Mouse (Mus musculus): ENCODE data around the gene Nt5m. TPM values are rescaled to one million over a fixed set of nuclear protein-coding genes. Genes with fewer than 3 reads are reported as not detected.
A peak's percentile ranks its signal among the peaks of the same experiment; 100 is the strongest.

The Nt5m gene
- total and polyA plus RNA-seq, 3 experiments = 11.7 to 19.3 (median 14.0) TPM

DNA sequence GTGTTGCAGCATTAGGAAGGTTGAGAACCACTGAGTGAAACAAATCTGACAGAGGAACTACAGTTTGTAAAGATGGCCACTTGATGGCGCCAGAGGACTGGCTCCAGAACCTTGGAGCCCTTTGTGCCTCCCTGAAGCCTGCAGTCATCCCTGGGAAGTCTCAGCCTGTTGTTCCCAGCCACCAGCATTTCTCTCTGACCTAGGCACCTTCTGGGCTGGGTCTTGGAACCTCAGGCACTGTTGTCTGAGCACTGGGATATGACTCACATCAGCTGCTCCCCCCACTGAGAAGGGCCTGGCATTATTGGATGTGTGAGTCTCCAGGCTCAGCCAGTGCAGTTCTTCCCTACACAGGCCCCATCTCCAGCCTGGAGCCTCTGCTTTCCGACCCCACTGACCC, 40.8 kb downstream of the Nt5m start:
- DNase-seq (ENCODE audit: low spot score) = peak; percentile 56
- H3K4me1 ChIP-seq (ENCODE audit: insufficient read depth, low read depth, low read length) = peaks cover 6% of the 10 kb centered on the region; the same call in 1 of the 2 replicates
- peaks cover 10% of the 10 kb centered on the region for H3K27me3 ChIP-seq (ENCODE audit: insufficient read depth, low read length)
- no peak for ATAC-seq (ENCODE audit: extremely low read depth, insufficient number of reproducible peaks, low FRiP score, poor library complexity, severe bottlenecking)
- TF ChIP-seq POLR2AphosphoS5 (IDR thresholded peaks at IDR 0.05; ENCODE audit: insufficient replicate concordance, low read depth, low read length) = no peak
- no peak for TF ChIP-seq TAL1 (conservative IDR thresholded peaks at IDR 0.05; ENCODE audit: low read depth, low read length)
- no peak for TF ChIP-seq GATA1 (IDR thresholded peaks at IDR 0.05; ENCODE audit: borderline replicate concordance, low read length)
- TF ChIP-seq CTCF (IDR thresholded peaks at IDR 0.05; ENCODE audit: low read depth, low read length) = peak; percentile 73
- no peak for TF ChIP-seq GATA2 (IDR thresholded peaks at IDR 0.05; ENCODE audit: borderline replicate concordance, low read depth, low read length)
- H3K4me3 ChIP-seq (ENCODE audit: low read depth, low read length) = no peak overlapping the region
- peaks cover 42% of the 10 kb centered on the region for H3K36me3 ChIP-seq (replicated peaks)
- no peaks in the 10 kb centered on the region for H3K9me3 ChIP-seq (replicated peaks)

DNA sequence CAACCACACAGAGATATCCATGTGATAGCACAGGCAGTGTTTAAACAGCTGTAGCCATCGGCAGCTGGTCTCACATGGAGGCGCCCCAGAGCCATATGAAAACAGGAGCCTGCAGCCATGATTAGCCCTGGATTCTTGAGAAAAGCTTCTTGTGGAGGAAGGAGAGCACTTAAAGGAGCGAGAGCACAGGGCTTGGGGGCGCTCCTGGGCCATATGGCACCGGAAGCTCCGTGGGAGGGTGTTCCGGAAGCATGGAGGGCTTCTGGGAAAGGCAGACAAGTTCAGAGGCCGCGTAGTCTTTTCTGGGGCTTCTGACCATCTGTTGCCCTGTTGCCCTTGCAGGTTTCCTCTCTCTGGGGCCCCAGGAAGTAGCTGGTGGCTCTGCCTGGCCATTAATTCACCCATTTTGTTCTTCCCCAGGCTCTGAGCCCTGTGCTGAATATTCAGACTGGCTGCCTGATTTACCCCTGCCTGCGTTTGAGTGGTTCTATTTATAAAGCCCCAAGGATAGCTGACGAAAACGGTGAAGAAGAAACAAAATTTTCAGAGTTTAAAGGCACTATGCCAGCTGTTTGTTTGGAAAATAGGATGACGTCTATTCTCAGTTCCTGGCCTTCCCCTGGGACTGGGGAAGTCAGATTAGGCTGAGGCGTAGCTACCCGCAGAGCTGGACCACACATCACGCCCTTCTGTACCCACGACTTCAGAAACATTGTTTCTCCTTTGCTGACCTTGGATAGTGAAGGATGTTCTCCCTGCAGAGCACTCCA, 46.2 kb downstream of the Nt5m start:
- DNase-seq (ENCODE audit: low spot score) = no peak

DNA sequence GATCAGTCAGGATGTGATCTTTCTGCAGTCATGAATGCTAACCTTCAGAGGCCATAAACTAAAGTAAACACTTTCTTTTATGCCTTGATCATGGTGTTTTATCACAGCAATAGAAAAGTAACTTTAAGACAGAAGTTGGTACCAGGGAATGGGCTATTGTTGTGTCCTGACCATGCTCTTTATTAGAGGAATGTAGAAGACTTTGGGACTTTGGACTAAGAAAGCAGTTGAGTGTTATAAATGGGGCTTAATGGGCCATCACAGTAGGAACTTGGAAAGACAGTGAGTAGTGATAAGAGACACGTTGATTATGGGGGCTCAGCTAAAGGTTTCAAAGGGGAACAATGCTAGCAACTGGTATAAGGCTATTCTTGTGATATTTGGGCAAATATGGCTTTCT, 47.7 kb downstream of the Nt5m start:
- Histone ChIP-seq H3K9me3 (replicated peaks) (peaks cover 8% of the 10 kb centered on the region), H3K4me3 (ENCODE audit: low read depth, low read length) (no peak overlapping the region), H3K27me3 (ENCODE audit: insufficient read depth, low read length) (peaks cover 22% of the 10 kb centered on the region), H3K4me1 (ENCODE audit: insufficient read depth, low read depth, low read length) (peaks cover 2% of the 10 kb centered on the region; the same call in 1 of the 2 replicates), H3K36me3 (replicated peaks) (no peaks in the 10 kb centered on the region)
- DNase-seq (ENCODE audit: low spot score) = no peak
- no peak for ATAC-seq (ENCODE audit: extremely low read depth, insufficient number of reproducible peaks, low FRiP score, poor library complexity, severe bottlenecking)
- TF ChIP-seq POLR2AphosphoS5 (IDR thresholded peaks at IDR 0.05; ENCODE audit: insufficient replicate concordance, low read depth, low read length) = no peak
- no peak for TF ChIP-seq GATA1 (IDR thresholded peaks at IDR 0.05; ENCODE audit: borderline replicate concordance, low read length)
- no peak for TF ChIP-seq GATA2 (IDR thresholded peaks at IDR 0.05; ENCODE audit: borderline replicate concordance, low read depth, low read length)
- no peak for TF ChIP-seq CTCF (IDR thresholded peaks at IDR 0.05; ENCODE audit: low read depth, low read length)
- TF ChIP-seq TAL1 (conservative IDR thresholded peaks at IDR 0.05; ENCODE audit: low read depth, low read length) = no peak

More for the DNA sequence above, 46.2 kb downstream of the Nt5m start:
- Histone ChIP-seq H3K4me1 (ENCODE audit: insufficient read depth, low read depth, low read length) (peaks cover 6% of the 10 kb centered on the region; the same call in 1 of the 2 replicates), H3K9me3 (replicated peaks) (peaks cover 8% of the 10 kb centered on the region), H3K4me3 (ENCODE audit: low read depth, low read length) (no peak overlapping the region), H3K27me3 (ENCODE audit: insufficient read depth, low read length) (peaks cover 19% of the 10 kb centered on the region), H3K36me3 (replicated peaks) (no peaks in the 10 kb centered on the region)
- ATAC-seq (ENCODE audit: extremely low read depth, insufficient number of reproducible peaks, low FRiP score, poor library complexity, severe bottlenecking) = no peak
- TF ChIP-seq GATA2 (IDR thresholded peaks at IDR 0.05; ENCODE audit: borderline replicate concordance, low read depth, low read length) (no peak), GATA1 (IDR thresholded peaks at IDR 0.05; ENCODE audit: borderline replicate concordance, low read length) (no peak)

DNA sequence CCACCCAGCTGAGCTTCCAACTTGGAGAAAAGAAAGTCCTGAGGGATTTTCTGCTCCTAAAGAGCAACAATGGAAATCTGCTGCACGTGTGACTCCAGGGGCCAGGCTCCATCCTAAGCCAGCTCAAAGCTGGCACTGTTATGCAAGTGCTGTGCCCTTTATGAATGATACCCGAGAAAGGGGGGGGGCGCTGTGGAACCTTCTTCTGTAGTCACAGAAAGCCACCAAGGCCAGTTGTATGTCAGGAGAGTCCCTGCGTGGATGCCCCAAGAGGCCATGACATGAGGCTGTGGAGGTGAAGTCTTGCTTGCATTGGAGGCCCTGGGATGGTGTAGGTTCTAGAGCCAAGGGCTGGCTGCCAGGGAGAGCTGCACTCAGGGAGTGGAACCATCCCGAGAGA, 48.9 kb downstream of the Nt5m start:
- DNase-seq (ENCODE audit: low spot score) (no peak), ATAC-seq (ENCODE audit: extremely low read depth, insufficient number of reproducible peaks, low FRiP score, poor library complexity, severe bottlenecking) (no peak)
- TF ChIP-seq GATA1 (IDR thresholded peaks at IDR 0.05; ENCODE audit: borderline replicate concordance, low read length) (no peak), POLR2AphosphoS5 (IDR thresholded peaks at IDR 0.05; ENCODE audit: insufficient replicate concordance, low read depth, low read length) (no peak), TAL1 (conservative IDR thresholded peaks at IDR 0.05; ENCODE audit: low read depth, low read length) (no peak), GATA2 (IDR thresholded peaks at IDR 0.05; ENCODE audit: borderline replicate concordance, low read depth, low read length) (no peak), CTCF (IDR thresholded peaks at IDR 0.05; ENCODE audit: low read depth, low read length) (no peak)
- Histone ChIP-seq H3K4me3 (ENCODE audit: low read depth, low read length) (no peak overlapping the region), H3K27me3 (ENCODE audit: insufficient read depth, low read length) (peaks cover 27% of the 10 kb centered on the region), H3K9me3 (replicated peaks) (peaks cover 8% of the 10 kb centered on the region), H3K36me3 (replicated peaks) (no peaks in the 10 kb centered on the region), H3K4me1 (ENCODE audit: insufficient read depth, low read depth, low read length) (peaks cover 2% of the 10 kb centered on the region; the same call in 1 of the 2 replicates)

DNA sequence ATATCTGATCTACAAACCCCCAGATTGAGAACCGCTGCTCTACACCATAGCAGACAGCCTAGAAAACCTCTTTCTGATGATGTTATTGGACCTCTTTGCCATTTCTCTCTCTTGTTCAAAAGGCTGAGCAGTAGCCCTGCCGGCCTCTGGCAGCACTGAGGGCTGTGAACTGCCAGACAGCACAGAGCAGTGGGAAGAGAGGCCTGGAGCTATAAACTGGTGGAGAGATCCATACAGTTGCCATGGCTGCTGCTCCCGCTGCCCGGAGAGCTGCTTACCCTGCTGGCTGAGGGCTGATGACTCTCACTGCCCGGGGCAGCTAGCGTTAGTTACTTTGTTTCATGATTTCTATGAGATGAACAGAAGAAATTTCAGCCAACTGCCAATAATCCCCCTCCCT, 52.6 kb downstream of the Nt5m start:
- H3K27me3 ChIP-seq (ENCODE audit: insufficient read depth, low read length) = peaks cover 37% of the 10 kb centered on the region
- ATAC-seq (ENCODE audit: extremely low read depth, insufficient number of reproducible peaks, low FRiP score, poor library complexity, severe bottlenecking) (no peak), DNase-seq (ENCODE audit: low spot score) (no peak)
- H3K4me3 ChIP-seq (ENCODE audit: low read depth, low read length) = no peak overlapping the region
- peaks cover 29% of the 10 kb centered on the region for H3K4me1 ChIP-seq (ENCODE audit: insufficient read depth, low read depth, low read length)
- H3K36me3 ChIP-seq (replicated peaks) = no peaks in the 10 kb centered on the region
- TF ChIP-seq GATA2 (IDR thresholded peaks at IDR 0.05; ENCODE audit: borderline replicate concordance, low read depth, low read length) (no peak), GATA1 (IDR thresholded peaks at IDR 0.05; ENCODE audit: borderline replicate concordance, low read length) (no peak), TAL1 (conservative IDR thresholded peaks at IDR 0.05; ENCODE audit: low read depth, low read length) (no peak), CTCF (IDR thresholded peaks at IDR 0.05; ENCODE audit: low read depth, low read length) (no peak), POLR2AphosphoS5 (IDR thresholded peaks at IDR 0.05; ENCODE audit: insufficient replicate concordance, low read depth, low read length) (no peak)
- no peaks in the 10 kb centered on the region; the same call in 1 of the 2 replicates for H3K9me3 ChIP-seq (replicated peaks)

DNA sequence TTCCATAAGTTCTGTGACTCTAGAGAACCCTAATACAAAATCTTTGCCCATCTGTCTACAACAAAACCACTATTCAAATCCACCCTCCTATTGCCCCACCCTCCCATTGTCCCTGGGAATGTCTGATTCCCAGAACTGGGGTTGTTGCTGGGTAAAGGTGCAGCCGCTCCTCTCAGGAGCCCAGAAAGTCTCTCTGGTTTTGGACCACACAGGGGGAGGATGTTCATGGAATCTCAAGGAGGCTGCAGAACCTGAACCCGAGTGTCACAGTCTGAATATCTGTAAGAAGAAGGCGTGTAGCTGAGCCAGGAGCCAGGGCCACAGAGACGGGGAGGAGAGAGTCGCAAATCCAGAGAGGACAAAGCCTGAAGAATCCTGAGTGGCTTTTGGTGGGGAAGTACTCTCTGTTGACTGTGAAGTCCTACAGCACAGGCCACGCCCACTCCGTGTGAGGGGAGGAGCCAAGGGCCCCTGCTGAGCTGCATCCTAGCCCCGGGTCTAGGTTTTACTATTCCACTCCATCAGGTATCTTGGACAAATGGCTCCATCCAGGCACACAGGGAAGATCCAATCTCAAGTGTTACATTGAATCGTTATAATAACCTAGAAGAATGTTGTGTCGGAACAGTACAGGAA, 54.0 kb downstream of the Nt5m start:
- ATAC-seq (ENCODE audit: extremely low read depth, insufficient number of reproducible peaks, low FRiP score, poor library complexity, severe bottlenecking) (no peak), DNase-seq (ENCODE audit: low spot score) (no peak)
- Histone ChIP-seq H3K36me3 (replicated peaks) (no peaks in the 10 kb centered on the region), H3K27me3 (ENCODE audit: insufficient read depth, low read length) (peaks cover 49% of the 10 kb centered on the region), H3K4me3 (ENCODE audit: low read depth, low read length) (no peak overlapping the region), H3K9me3 (replicated peaks) (no peaks in the 10 kb centered on the region; the same call in 1 of the 2 replicates), H3K4me1 (ENCODE audit: insufficient read depth, low read depth, low read length) (peaks cover 32% of the 10 kb centered on the region)
- no peak for TF ChIP-seq GATA1 (IDR thresholded peaks at IDR 0.05; ENCODE audit: borderline replicate concordance, low read length)
- no peak for TF ChIP-seq CTCF (IDR thresholded peaks at IDR 0.05; ENCODE audit: low read depth, low read length)
- TF ChIP-seq POLR2AphosphoS5 (IDR thresholded peaks at IDR 0.05; ENCODE audit: insufficient replicate concordance, low read depth, low read length) = no peak
- no peak for TF ChIP-seq TAL1 (conservative IDR thresholded peaks at IDR 0.05; ENCODE audit: low read depth, low read length)
- TF ChIP-seq GATA2 (IDR thresholded peaks at IDR 0.05; ENCODE audit: borderline replicate concordance, low read depth, low read length) = no peak

All from G1E (cell line).